Mouse (Mus musculus): Measurements from ENCODE around the gene Slc12a3.
A peak's percentile ranks its signal among the peaks of the same experiment; 100 is the strongest.

The Slc12a3 gene

GRCm38 (mm10) chr8:94333345-94333744 is 4.3 kb downstream of the Slc12a3 start:
- DNase-seq (ENCODE audit: low spot score): no peak

- DNase-seq (ENCODE audit: low spot score): no peak
These were observed 8.6 kb downstream of the Slc12a3 start for GRCm38 (mm10) chr8:94337559-94337958.

- no peak for DNase-seq (ENCODE audit: low spot score)
These were observed 11.8 kb downstream of the Slc12a3 start for GRCm38 (mm10) chr8:94340796-94341195.

GRCm38 (mm10) chr8:94342691-94343090 is 13.7 kb downstream of the Slc12a3 start:
- DNase-seq (ENCODE audit: low spot score): no peak

GRCm38 (mm10) chr8:94343290-94343689 is 14.3 kb downstream of the Slc12a3 start:
- peak; percentile 44 for DNase-seq (ENCODE audit: low spot score)

GRCm38 (mm10) chr8:94343778-94344320 is 14.8 kb downstream of the Slc12a3 start:
- no peak for DNase-seq (ENCODE audit: low spot score)

- no peak for DNase-seq (ENCODE audit: low spot score)
These were observed 16.7 kb downstream of the Slc12a3 start for GRCm38 (mm10) chr8:94345657-94346056.

- no peak for DNase-seq (ENCODE audit: low spot score)
These were observed 17.3 kb downstream of the Slc12a3 start for GRCm38 (mm10) chr8:94346264-94346663.

GRCm38 (mm10) chr8:94348425-94348824 is 19.4 kb downstream of the Slc12a3 start:
- no peak for DNase-seq (ENCODE audit: low spot score)

GRCm38 (mm10) chr8:94354069-94354531 is 25.1 kb downstream of the Slc12a3 start:
- no peak for DNase-seq (ENCODE audit: low spot score)

GRCm38 (mm10) chr8:94354571-94354970 is 25.6 kb downstream of the Slc12a3 start:
- DNase-seq (ENCODE audit: low spot score): no peak

GRCm38 (mm10) chr8:94357220-94357619 is 28.2 kb downstream of the Slc12a3 start:
- DNase-seq (ENCODE audit: low spot score): no peak

- peak; percentile 79 for DNase-seq (ENCODE audit: low spot score)
These were observed 29.5 kb downstream of the Slc12a3 start for GRCm38 (mm10) chr8:94358541-94358940.

- no peak for DNase-seq (ENCODE audit: low spot score)
These were observed 32.9 kb downstream of the Slc12a3 start for GRCm38 (mm10) chr8:94361774-94362431.

- DNase-seq (ENCODE audit: low spot score): peak; percentile 35
These were observed 33.7 kb downstream of the Slc12a3 start for GRCm38 (mm10) chr8:94362607-94363239.

- peak; percentile 62 for DNase-seq (ENCODE audit: low spot score)
These were observed 34.3 kb downstream of the Slc12a3 start for GRCm38 (mm10) chr8:94363288-94363688.

- DNase-seq (ENCODE audit: low spot score): no peak
These were observed 34.9 kb downstream of the Slc12a3 start for GRCm38 (mm10) chr8:94363906-94364305.

- DNase-seq (ENCODE audit: low spot score): no peak
These were observed 35.8 kb downstream of the Slc12a3 start for GRCm38 (mm10) chr8:94364686-94365312.

GRCm38 (mm10) chr8:94365410-94365981 is 36.5 kb downstream of the Slc12a3 start:
- no peak for DNase-seq (ENCODE audit: low spot score)

GRCm38 (mm10) chr8:94370839-94371238 is 41.8 kb downstream of the Slc12a3 start:
- no peak for DNase-seq (ENCODE audit: low spot score)

- no peak for DNase-seq (ENCODE audit: low spot score)
These were observed 44.1 kb downstream of the Slc12a3 start for GRCm38 (mm10) chr8:94372955-94373599.

- no peak for DNase-seq (ENCODE audit: low spot score)
These were observed 46.6 kb downstream of the Slc12a3 start for GRCm38 (mm10) chr8:94375551-94375991.
